In the genomic region with DNA sequence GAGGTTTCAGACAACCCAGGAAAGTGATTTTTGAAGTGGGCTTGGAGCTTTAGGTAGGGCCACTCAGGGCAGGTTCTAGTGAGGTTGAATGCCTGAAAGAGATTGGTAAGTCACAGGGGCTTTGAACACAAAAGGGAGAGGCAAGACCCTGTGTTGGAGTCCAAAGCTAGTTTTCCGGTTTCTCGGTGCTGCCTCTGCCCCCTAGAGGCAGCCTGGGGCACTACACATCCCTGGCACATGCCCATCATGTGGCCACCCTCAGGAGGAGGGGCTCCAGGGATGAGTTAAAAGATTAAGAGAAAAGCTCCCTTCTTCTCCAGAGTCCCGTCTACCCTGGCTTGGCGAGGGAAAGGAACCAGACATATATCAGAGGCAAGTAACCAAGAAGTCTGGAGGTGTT, we compare ENCODE assay signal across 8 mouse cellular contexts. TPM values are rescaled to one million over a fixed set of nuclear protein-coding genes. Genes with fewer than 3 reads are reported as not detected.
DNase-seq lines count a peak whose midpoint lies in the region; ATAC-seq and TF ChIP-seq lines count a peak whose summit lies in the region.

Gene Mc1r, plus strand, starts transcription at position 322 of the 400 bp plus-strand sequence.

- peak; percentile 80 for TF ChIP-seq CTCF in kidney, adult 2 months (conservative IDR thresholded peaks at IDR 0.05; ENCODE audit: insufficient read depth, insufficient read length, low read depth, low read length)

- no peak within 1 kb of the TSS for H3K9ac ChIP-seq in kidney, embryonic 15.5 days
- no peak within 1 kb of the TSS for H3K9ac ChIP-seq in embryonic facial prominence, embryonic 11.5 days (replicated peaks; ENCODE audit: low read length)
- H3K9ac ChIP-seq in liver, embryonic 12.5 days: no peak within 1 kb of the TSS
- H3K9ac ChIP-seq in neural tube, embryonic 13.5 days: no peak within 1 kb of the TSS

- ATAC-seq in kidney, embryonic 15.5 days (replicated peaks; ENCODE audit: low FRiP score): no peak
- no peak for ATAC-seq in embryonic facial prominence, embryonic 11.5 days (replicated peaks; ENCODE audit: insufficient number of reproducible peaks, low FRiP score, low TSS enrichment, low read depth)
- ATAC-seq in liver, embryonic 12.5 days: no peak
- no peak for ATAC-seq in neural tube, embryonic 13.5 days (ENCODE audit: low read depth)

- no peak within 1 kb of the TSS for H3K27ac ChIP-seq in kidney, adult 2 months (ENCODE audit: insufficient read depth, low read depth, low read length)
- H3K27ac ChIP-seq in kidney, embryonic 15.5 days: no peak within 1 kb of the TSS
- no peak within 1 kb of the TSS for H3K27ac ChIP-seq in embryonic facial prominence, embryonic 11.5 days (replicated peaks; ENCODE audit: low read depth, low read length)
- no peak within 1 kb of the TSS for H3K27ac ChIP-seq in liver, embryonic 12.5 days
- no peak within 1 kb of the TSS for H3K27ac ChIP-seq in neural tube, embryonic 13.5 days (replicated peaks)

- peak; percentile 64 for DNase-seq in kidney, adult 2 months
- DNase-seq in adrenal gland, postnatal 25 days: peak; percentile 64
- peak; percentile 74 for DNase-seq in embryonic facial prominence, embryonic 11.5 days (ENCODE audit: low spot score)
- peak; percentile 83 for DNase-seq in induced T-regulatory cell, adult 2 months (ENCODE audit: low read depth)
- DNase-seq in thymus, postnatal 10 days (ENCODE audit: low spot score in 2 of 2): peak; percentile 64 to 80

- H3K9me3 ChIP-seq in kidney, embryonic 15.5 days (replicated peaks): no peaks in the 10 kb centered on the region
- H3K9me3 ChIP-seq in embryonic facial prominence, embryonic 11.5 days (replicated peaks; ENCODE audit: control insufficient read depth, low read length): no peaks in the 10 kb centered on the region
- H3K9me3 ChIP-seq in liver, embryonic 12.5 days (replicated peaks): no peaks in the 10 kb centered on the region
- no peaks in the 10 kb centered on the region for H3K9me3 ChIP-seq in neural tube, embryonic 13.5 days

- H3K4me2 ChIP-seq in kidney, embryonic 15.5 days: no peak within 1 kb of the TSS
- no peak within 1 kb of the TSS for H3K4me2 ChIP-seq in embryonic facial prominence, embryonic 11.5 days (ENCODE audit: low read depth, low read length)
- peak within 1 kb of the TSS; percentile 29 for H3K4me2 ChIP-seq in liver, embryonic 12.5 days
- 0 out of 2 replicates have a peak within 1 kb of the TSS, but pooled peaks have one; percentile 7 for H3K4me2 ChIP-seq in neural tube, embryonic 13.5 days

- no peaks in the 10 kb centered on the region for H3K36me3 ChIP-seq in kidney, adult 2 months (ENCODE audit: control insufficient read depth, insufficient read depth, low read length)
- H3K36me3 ChIP-seq in kidney, embryonic 15.5 days: peaks cover 18% of the 10 kb centered on the region
- no peaks in the 10 kb centered on the region; the same call in none of the 2 replicates for H3K36me3 ChIP-seq in embryonic facial prominence, embryonic 11.5 days (replicated peaks; ENCODE audit: control insufficient read depth, insufficient read depth, low read depth, low read length)
- H3K36me3 ChIP-seq in liver, embryonic 12.5 days: peaks cover 18% of the 10 kb centered on the region
- peaks cover 28% of the 10 kb centered on the region for H3K36me3 ChIP-seq in neural tube, embryonic 13.5 days

- 14% methylated on average over 4 of the region's 4 CpGs for WGBS in kidney, adult 2 months
- WGBS in kidney, embryonic 15.5 days: 8% methylated on average over 4 of the region's 4 CpGs
- 7% methylated on average over 4 of the region's 4 CpGs for WGBS in embryonic facial prominence, embryonic 11.5 days
- WGBS in liver, embryonic 12.5 days (ENCODE audit: insufficient replicate concordance): 8% methylated on average over 4 of the region's 4 CpGs
- WGBS in neural tube, embryonic 13.5 days: 7% methylated on average over 4 of the region's 4 CpGs

- TF ChIP-seq POLR2A in kidney, adult 2 months (IDR thresholded peaks at IDR 0.05; ENCODE audit: low read depth, low read length): no peak

- no peak within 1 kb of the TSS for H3K4me3 ChIP-seq in kidney, adult 2 months (ENCODE audit: insufficient read depth, low read depth, low read length)
- no peak within 1 kb of the TSS for H3K4me3 ChIP-seq in kidney, embryonic 15.5 days (replicated peaks)
- H3K4me3 ChIP-seq in embryonic facial prominence, embryonic 11.5 days (ENCODE audit: low read depth, low read length): no peak within 1 kb of the TSS
- H3K4me3 ChIP-seq in liver, embryonic 12.5 days: no peak within 1 kb of the TSS
- no peak within 1 kb of the TSS for H3K4me3 ChIP-seq in neural tube, embryonic 13.5 days

- H3K27me3 ChIP-seq in kidney, adult 2 months (replicated peaks; ENCODE audit: control insufficient read depth, insufficient read depth, low read length): no peaks in the 10 kb centered on the region
- H3K27me3 ChIP-seq in kidney, embryonic 15.5 days: peaks cover 47% of the 10 kb centered on the region
- peaks cover 23% of the 10 kb centered on the region for H3K27me3 ChIP-seq in embryonic facial prominence, embryonic 11.5 days (ENCODE audit: control insufficient read depth, insufficient read depth, low read length)
- peaks cover 39% of the 10 kb centered on the region for H3K27me3 ChIP-seq in liver, embryonic 12.5 days (replicated peaks)
- H3K27me3 ChIP-seq in neural tube, embryonic 13.5 days: no peaks in the 10 kb centered on the region; the same call in 1 of the 2 replicates

- H3K4me1 ChIP-seq in kidney, adult 2 months (ENCODE audit: control insufficient read depth, insufficient read depth, low read length): no peaks in the 10 kb centered on the region
- H3K4me1 ChIP-seq in kidney, embryonic 15.5 days: peaks cover 31% of the 10 kb centered on the region
- no peaks in the 10 kb centered on the region for H3K4me1 ChIP-seq in embryonic facial prominence, embryonic 11.5 days (ENCODE audit: control insufficient read depth, insufficient read depth, low read length)
- peaks cover 62% of the 10 kb centered on the region for H3K4me1 ChIP-seq in liver, embryonic 12.5 days
- H3K4me1 ChIP-seq in neural tube, embryonic 13.5 days (replicated peaks): peaks cover 34% of the 10 kb centered on the region

RNA-seq across cellular contexts. Expression of gene Mc1r, which starts in this region (rescaled TPM):
- not detected in 2 replicates for polyA plus RNA-seq in kidney, adult 2 months (2012; rRNA removed)
- not detected in 2 replicates for polyA plus RNA-seq in kidney, embryonic 15.5 days (2015; fragmentation: Nextera tagmentation; extraction: Ambion mirVana)
- not detected in 2 replicates for total RNA-seq in adrenal gland, postnatal 25 days (2021)
- not detected in 2 replicates for polyA plus RNA-seq in embryonic facial prominence, embryonic 11.5 days (2014; fragmentation: Nextera tagmentation; extraction: Ambion mirVana)
- polyA plus RNA-seq in liver, embryonic 12.5 days (2016; fragmentation: Nextera tagmentation; extraction: Ambion mirVana): not detected in 2 replicates
- polyA plus RNA-seq in neural tube, embryonic 13.5 days (2015; fragmentation: Nextera tagmentation; extraction: Ambion mirVana): 0.21 and 0.22 TPM in 2 replicates

Comparison
In these comparisons a context has a peak if more than half of its experiments do, and no peak if none do; other contexts are left out.
1. Peak in DNase-seq in kidney, adult 2 months; RNA of the gene not detected or under 1 TPM.
2. Peak in DNase-seq in adrenal gland, postnatal 25 days; RNA of the gene not detected or under 1 TPM.
3. Peak in DNase-seq in embryonic facial prominence, embryonic 11.5 days; RNA of the gene not detected or under 1 TPM.
4. H3K4me2 ChIP-seq: peak in liver, embryonic 12.5 days (single experiment) and neural tube, embryonic 13.5 days (single experiment); none in kidney, embryonic 15.5 days (single experiment) and embryonic facial prominence, embryonic 11.5 days (single experiment).
5. Peak in every context shown above with its lines, with median percentiles within 50 percentile points of each other: DNase-seq.